Mouse (Mus musculus): ENCODE data around the gene Tm4sf4. TPM values are rescaled to one million over a fixed set of nuclear protein-coding genes. Genes with fewer than 3 reads are reported as not detected.
A peak's percentile ranks its signal among the peaks of the same experiment; 100 is the strongest.

Gene Tm4sf4
- polyA plus RNA-seq, 1 experiment from 2014 or later: 252 TPM

GRCm38 (mm10) chr3:57440956-57441355, 15.8 kb downstream of the Tm4sf4 start:
- Histone ChIP-seq H3K36me3 (replicated peaks; ENCODE audit: insufficient read depth, low read length) (no peaks in the 10 kb centered on the region; the same call in 1 of the 2 replicates), H3K27me3 (ENCODE audit: insufficient read depth, low read length) (no peaks in the 10 kb centered on the region), H3K4me3 (ENCODE audit: low read depth, low read length) (no peak overlapping the region), H3K27ac (ENCODE audit: low read depth) (no peak overlapping the region), H3K9ac (replicated peaks) (no peak overlapping the region), H3K4me2 (ENCODE audit: low read depth, low read length) (no peak overlapping the region), H3K9me3 (ENCODE audit: low read length) (no peaks in the 10 kb centered on the region), H3K4me1 (ENCODE audit: insufficient read depth) (no peaks in the 10 kb centered on the region)
- 63% methylated on average over 3 of the region's 3 CpGs for WGBS (ENCODE audit: insufficient replicate concordance)
- no peak for DNase-seq
- no peak for TF ChIP-seq EP300 (IDR thresholded peaks at IDR 0.05; ENCODE audit: low read depth)
- TF ChIP-seq CTCF (IDR thresholded peaks at IDR 0.05; ENCODE audit: low read depth): no peak
- ATAC-seq: no peak

GRCm38 (mm10) chr3:57445706-57446105, 20.6 kb downstream of the Tm4sf4 start:
- WGBS (ENCODE audit: insufficient replicate concordance): 53% methylated on average over 3 of the region's 3 CpGs
- Histone ChIP-seq H3K4me3 (ENCODE audit: low read depth, low read length) (no peak overlapping the region), H3K9ac (replicated peaks) (no peak overlapping the region), H3K4me1 (ENCODE audit: insufficient read depth) (no peaks in the 10 kb centered on the region), H3K27me3 (ENCODE audit: insufficient read depth, low read length) (no peaks in the 10 kb centered on the region), H3K27ac (ENCODE audit: low read depth) (no peak overlapping the region), H3K36me3 (replicated peaks; ENCODE audit: insufficient read depth, low read length) (no peaks in the 10 kb centered on the region; the same call in 1 of the 2 replicates), H3K4me2 (ENCODE audit: low read depth, low read length) (no peak overlapping the region), H3K9me3 (ENCODE audit: low read length) (no peaks in the 10 kb centered on the region)
- TF ChIP-seq EP300 (IDR thresholded peaks at IDR 0.05; ENCODE audit: low read depth) (no peak), CTCF (IDR thresholded peaks at IDR 0.05; ENCODE audit: low read depth) (no peak)
- DNase-seq (no peak), ATAC-seq (no peak)

- no peak for DNase-seq
- Histone ChIP-seq H3K4me1 (ENCODE audit: insufficient read depth) (no peaks in the 10 kb centered on the region), H3K27me3 (ENCODE audit: insufficient read depth, low read length) (no peaks in the 10 kb centered on the region), H3K36me3 (replicated peaks; ENCODE audit: insufficient read depth, low read length) (no peaks in the 10 kb centered on the region), H3K4me3 (ENCODE audit: low read depth, low read length) (no peak overlapping the region), H3K4me2 (ENCODE audit: low read depth, low read length) (no peak overlapping the region), H3K9me3 (ENCODE audit: low read length) (no peaks in the 10 kb centered on the region), H3K9ac (replicated peaks) (no peak overlapping the region), H3K27ac (ENCODE audit: low read depth) (no peak overlapping the region)
- no peak for ATAC-seq
- no peak for TF ChIP-seq EP300 (IDR thresholded peaks at IDR 0.05; ENCODE audit: low read depth)
- peak; percentile 25; the same call in 1 of the 2 replicates for TF ChIP-seq CTCF (IDR thresholded peaks at IDR 0.05; ENCODE audit: low read depth)
- 14% methylated on average over 1 of the region's 1 CpGs for WGBS (ENCODE audit: insufficient replicate concordance)
Observed at GRCm38 (mm10) chr3:57447889-57448288, 22.8 kb downstream of the Tm4sf4 start.

GRCm38 (mm10) chr3:57448445-57448844, 23.3 kb downstream of the Tm4sf4 start:
- DNase-seq (peak; percentile 63), ATAC-seq (peak; percentile 44; the same call in 1 of the 2 replicates)
- Histone ChIP-seq H3K27me3 (ENCODE audit: insufficient read depth, low read length) (no peaks in the 10 kb centered on the region), H3K4me2 (ENCODE audit: low read depth, low read length) (no peak overlapping the region), H3K9me3 (ENCODE audit: low read length) (no peaks in the 10 kb centered on the region), H3K27ac (ENCODE audit: low read depth) (no peak overlapping the region), H3K9ac (replicated peaks) (no peak overlapping the region), H3K4me3 (ENCODE audit: low read depth, low read length) (no peak overlapping the region), H3K36me3 (replicated peaks; ENCODE audit: insufficient read depth, low read length) (no peaks in the 10 kb centered on the region), H3K4me1 (ENCODE audit: insufficient read depth) (no peaks in the 10 kb centered on the region)
- TF ChIP-seq CTCF (IDR thresholded peaks at IDR 0.05; ENCODE audit: low read depth) (peak; percentile 86), EP300 (IDR thresholded peaks at IDR 0.05; ENCODE audit: low read depth) (no peak)
- WGBS (ENCODE audit: insufficient replicate concordance): 26% methylated on average over 5 of the region's 5 CpGs

GRCm38 (mm10) chr3:57458652-57459051, 33.5 kb downstream of the Tm4sf4 start:
- Histone ChIP-seq H3K9ac (replicated peaks) (no peak overlapping the region), H3K36me3 (replicated peaks; ENCODE audit: insufficient read depth, low read length) (0 out of 2 replicates have a peak, but pooled peaks cover 2% of the 10 kb centered on the region), H3K27me3 (ENCODE audit: insufficient read depth, low read length) (no peaks in the 10 kb centered on the region), H3K4me2 (ENCODE audit: low read depth, low read length) (no peak overlapping the region), H3K27ac (ENCODE audit: low read depth) (no peak overlapping the region), H3K4me1 (ENCODE audit: insufficient read depth) (no peaks in the 10 kb centered on the region), H3K4me3 (ENCODE audit: low read depth, low read length) (no peak overlapping the region), H3K9me3 (ENCODE audit: low read length) (no peaks in the 10 kb centered on the region)
- 72% methylated on average over 11 of the region's 11 CpGs for WGBS (ENCODE audit: insufficient replicate concordance)
- ATAC-seq (no peak), DNase-seq (no peak)
- no peak for TF ChIP-seq CTCF (IDR thresholded peaks at IDR 0.05; ENCODE audit: low read depth)
- TF ChIP-seq EP300 (IDR thresholded peaks at IDR 0.05; ENCODE audit: low read depth): no peak

- Histone ChIP-seq H3K36me3 (replicated peaks; ENCODE audit: insufficient read depth, low read length) (0 out of 2 replicates have a peak, but pooled peaks cover 2% of the 10 kb centered on the region), H3K4me2 (ENCODE audit: low read depth, low read length) (no peak overlapping the region), H3K4me1 (ENCODE audit: insufficient read depth) (no peaks in the 10 kb centered on the region), H3K9me3 (ENCODE audit: low read length) (no peaks in the 10 kb centered on the region), H3K27me3 (ENCODE audit: insufficient read depth, low read length) (no peaks in the 10 kb centered on the region), H3K9ac (replicated peaks) (no peak overlapping the region), H3K4me3 (ENCODE audit: low read depth, low read length) (no peak overlapping the region), H3K27ac (ENCODE audit: low read depth) (no peak overlapping the region)
- TF ChIP-seq CTCF (IDR thresholded peaks at IDR 0.05; ENCODE audit: low read depth) (no peak), EP300 (IDR thresholded peaks at IDR 0.05; ENCODE audit: low read depth) (no peak)
- 59% methylated on average over 4 of the region's 4 CpGs for WGBS (ENCODE audit: insufficient replicate concordance)
- no peak for ATAC-seq
- no peak for DNase-seq
Observed at GRCm38 (mm10) chr3:57463302-57463701, 38.2 kb downstream of the Tm4sf4 start.

- ATAC-seq (no peak), DNase-seq (no peak)
- TF ChIP-seq CTCF (IDR thresholded peaks at IDR 0.05; ENCODE audit: low read depth): peak; percentile 40
- TF ChIP-seq EP300 (IDR thresholded peaks at IDR 0.05; ENCODE audit: low read depth): no peak
- Histone ChIP-seq H3K4me1 (ENCODE audit: insufficient read depth) (no peaks in the 10 kb centered on the region), H3K36me3 (replicated peaks; ENCODE audit: insufficient read depth, low read length) (no peaks in the 10 kb centered on the region), H3K27me3 (ENCODE audit: insufficient read depth, low read length) (no peaks in the 10 kb centered on the region), H3K4me3 (ENCODE audit: low read depth, low read length) (no peak overlapping the region), H3K4me2 (ENCODE audit: low read depth, low read length) (no peak overlapping the region), H3K9me3 (ENCODE audit: low read length) (no peaks in the 10 kb centered on the region), H3K27ac (ENCODE audit: low read depth) (no peak overlapping the region), H3K9ac (replicated peaks) (no peak overlapping the region)
- WGBS (ENCODE audit: insufficient replicate concordance): 58% methylated on average over 3 of the region's 3 CpGs
Observed at GRCm38 (mm10) chr3:57466289-57466688, 41.2 kb downstream of the Tm4sf4 start.
